Mouse (Mus musculus) forebrain, embryonic 14.5 days (tissue): ENCODE measurements around the gene Cnr2. TPM values are rescaled to one million over a fixed set of nuclear protein-coding genes. Genes with fewer than 3 reads are reported as not detected.

Source experiments
- ATAC-seq: fragments of 200-750 bp; cut with Nextera tagmentation; 2 replicates; pipeline ENCODE4 v1.8.0; 2017; ENCODE audit warnings: mild to moderate bottlenecking, moderate library complexity
- DNase-seq: peaks from one replicate; pipeline ENCODE4 v3.0.0-alpha.2; 2015; ENCODE audit warnings: low spot score
- H3K27ac ChIP-seq: fragments of 300-500 bp; sonication (generic); 2 replicates; pipeline ENCODE4 v1.5.1; 2014; ENCODE audit warnings: low read depth, mild to moderate bottlenecking, control low read depth, low read length, moderate library complexity
- H3K27me3 ChIP-seq: fragments of 300-500 bp; sonication (generic); replicated peaks from 2 replicates; pipeline ENCODE4 v1.6.1; 2014; ENCODE audit warnings: low read length, control low read depth, mixed read lengths; ENCODE audit not compliant: control insufficient read depth, insufficient read depth
- H3K36me3 ChIP-seq: fragments of 300-500 bp; sonication (generic); 2 replicates; pipeline ENCODE4 v1.6.1; 2014; ENCODE audit warnings: low read length, control low read depth; ENCODE audit not compliant: control insufficient read depth, insufficient read depth
- H3K4me1 ChIP-seq: fragments of 300-500 bp; sonication (generic); 2 replicates; pipeline ENCODE4 v1.6.1; 2014; ENCODE audit warnings: antibody characterized with exemption, low read length, control low read depth; ENCODE audit not compliant: control insufficient read depth, insufficient read depth
- H3K4me2 ChIP-seq: fragments of 300-500 bp; sonication (generic); 2 replicates; pipeline ENCODE4 v1.6.1; 2014; ENCODE audit warnings: mild to moderate bottlenecking, control low read depth, low read length
- H3K4me3 ChIP-seq: fragments of 300-500 bp; sonication (generic); 2 replicates; pipeline ENCODE4 v1.5.1; 2014; ENCODE audit warnings: low read depth, low read length, control low read depth
- H3K9ac ChIP-seq: fragments of 300-500 bp; sonication (generic); 2 replicates; pipeline ENCODE4 v1.6.1; 2014; ENCODE audit warnings: mild to moderate bottlenecking, low read length, control low read depth, moderate library complexity
- H3K9me3 ChIP-seq: fragments of 300-500 bp; sonication (generic); replicated peaks from 2 replicates; pipeline ENCODE4 v1.6.1; 2016; ENCODE audit warnings: low read length, control low read depth, mixed read lengths; ENCODE audit not compliant: control insufficient read depth
- WGBS: fragments of 180-500 bp; shearing (Covaris S2); extraction: QIAGEN DNeasy Blood & Tissue Kit; methylation state at CpG from one replicate; pipeline ENCODE4 v1.1.7; 2014; 5-methylcytosine and 5-hydroxymethylcytosine counted together
- polyA plus RNA-seq: library from polyadenylated mRNA; unstranded; fragments of >200 nt; fragmentation: Nextera tagmentation; extraction: Ambion mirVana; gene quantifications from 2 replicates; pipeline ENCODE4 v1.2.1, GENCODE M21; 2014

The Cnr2 gene
- polyA plus RNA-seq, 1 experiment from 2014 or later = 0.10 TPM

GRCm38 (mm10) chr4:135922190-135922589, 27.0 kb downstream of the Cnr2 start:
- no peak overlapping the region for H3K27ac ChIP-seq
- peak overlapping the region; percentile 79; the same call in 1 of the 2 replicates for H3K9ac ChIP-seq

GRCm38 (mm10) chr4:135924418-135924817, 29.2 kb downstream of the Cnr2 start:
- peaks cover 6% of the 10 kb centered on the region for H3K4me1 ChIP-seq
- no peak overlapping the region for H3K9ac ChIP-seq
- no peak overlapping the region for H3K4me2 ChIP-seq
- H3K36me3 ChIP-seq = peaks cover 11% of the 10 kb centered on the region; the same call in 1 of the 2 replicates
- H3K27ac ChIP-seq = no peak overlapping the region
- no peaks in the 10 kb centered on the region for H3K9me3 ChIP-seq
- no peak for DNase-seq
- no peaks in the 10 kb centered on the region for H3K27me3 ChIP-seq
- ATAC-seq = no peak
- 94% methylated on average over 2 of the region's 2 CpGs for WGBS
- H3K4me3 ChIP-seq = no peak overlapping the region

More at GRCm38 (mm10) chr4:135922190-135922589, 27.0 kb downstream of the Cnr2 start:
- Histone ChIP-seq H3K27me3 (no peaks in the 10 kb centered on the region), H3K9me3 (no peaks in the 10 kb centered on the region), H3K4me1 (peaks cover 6% of the 10 kb centered on the region), H3K4me2 (peak overlapping the region; percentile 92), H3K4me3 (no peak overlapping the region), H3K36me3 (peaks cover 11% of the 10 kb centered on the region; the same call in 1 of the 2 replicates)
- WGBS = 81% methylated on average over 1 of the region's 1 CpGs
- DNase-seq (no peak), ATAC-seq (no peak)

DNA sequence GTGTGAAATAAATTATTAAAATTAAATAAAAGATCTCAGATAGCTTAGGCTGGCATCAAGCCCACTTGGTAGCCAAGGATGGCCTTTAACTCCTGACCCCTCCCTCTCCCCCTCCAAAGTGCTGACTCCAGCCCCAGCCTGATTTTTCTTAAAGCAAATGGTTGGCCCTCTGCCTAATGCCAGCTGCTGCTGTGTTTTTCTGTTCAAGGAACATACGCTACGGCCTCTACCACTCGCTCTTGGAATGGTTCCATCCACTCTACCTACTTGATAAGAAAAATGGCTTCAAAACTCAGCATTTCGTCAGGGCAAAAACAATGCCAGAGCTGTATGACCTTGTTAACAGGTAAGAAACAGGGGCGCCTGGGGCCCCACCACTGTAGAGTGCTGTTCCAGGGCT, 30.1 kb downstream of the Cnr2 start:
- Histone ChIP-seq H3K36me3 (peaks cover 13% of the 10 kb centered on the region; the same call in 1 of the 2 replicates), H3K4me3 (no peak overlapping the region), H3K9me3 (no peaks in the 10 kb centered on the region), H3K9ac (no peak overlapping the region), H3K27me3 (no peaks in the 10 kb centered on the region), H3K27ac (no peak overlapping the region), H3K4me1 (peaks cover 6% of the 10 kb centered on the region), H3K4me2 (no peak overlapping the region)
- WGBS = 74% methylated on average over 5 of the region's 5 CpGs
- ATAC-seq (no peak), DNase-seq (peak; percentile 39)

GRCm38 (mm10) chr4:135926195-135926808, 31.1 kb downstream of the Cnr2 start:
- Histone ChIP-seq H3K27ac (no peak overlapping the region), H3K9ac (no peak overlapping the region), H3K4me1 (peaks cover 6% of the 10 kb centered on the region), H3K4me2 (no peak overlapping the region), H3K27me3 (no peaks in the 10 kb centered on the region), H3K4me3 (no peak overlapping the region), H3K36me3 (peaks cover 17% of the 10 kb centered on the region; the same call in 1 of the 2 replicates), H3K9me3 (no peaks in the 10 kb centered on the region)
- DNase-seq = no peak
- 89% methylated on average over 10 of the region's 10 CpGs for WGBS
- ATAC-seq = no peak

GRCm38 (mm10) chr4:135926861-135927260, 31.7 kb downstream of the Cnr2 start:
- Histone ChIP-seq H3K36me3 (peaks cover 20% of the 10 kb centered on the region; the same call in 1 of the 2 replicates), H3K4me1 (peaks cover 2% of the 10 kb centered on the region), H3K9ac (no peak overlapping the region), H3K27me3 (no peaks in the 10 kb centered on the region), H3K9me3 (no peaks in the 10 kb centered on the region), H3K4me2 (no peak overlapping the region), H3K4me3 (no peak overlapping the region), H3K27ac (no peak overlapping the region)
- WGBS = 97% methylated on average over 3 of the region's 3 CpGs
- DNase-seq = no peak
- ATAC-seq = no peak

GRCm38 (mm10) chr4:135928376-135928775, 33.2 kb downstream of the Cnr2 start:
- Histone ChIP-seq H3K9me3 (no peaks in the 10 kb centered on the region), H3K4me1 (no peaks in the 10 kb centered on the region), H3K27me3 (no peaks in the 10 kb centered on the region), H3K4me3 (no peak overlapping the region), H3K4me2 (no peak overlapping the region), H3K27ac (no peak overlapping the region), H3K36me3 (peaks cover 27% of the 10 kb centered on the region), H3K9ac (no peak overlapping the region)
- ATAC-seq (no peak), DNase-seq (no peak)
- 82% methylated on average over 9 of the region's 9 CpGs for WGBS

DNA sequence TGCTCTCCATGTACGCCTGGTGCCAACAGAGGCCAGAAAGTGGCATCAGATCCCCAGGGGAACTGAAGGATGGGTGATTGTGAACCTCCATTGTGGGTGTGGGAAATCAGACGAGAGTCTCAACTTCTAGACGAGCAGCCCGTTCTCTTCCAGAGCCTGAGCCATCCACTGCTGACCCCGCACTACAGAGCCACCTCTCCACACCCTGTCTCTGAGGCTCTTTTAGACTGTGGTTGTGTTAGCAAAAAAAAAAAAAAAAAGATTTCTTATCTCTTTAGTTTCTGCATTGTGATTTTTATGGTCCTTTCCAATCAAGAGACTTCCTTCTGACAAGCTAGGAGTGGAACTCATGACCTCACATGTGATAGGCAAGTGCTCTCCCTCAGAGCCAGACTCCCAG, 34.2 kb downstream of the Cnr2 start:
- ATAC-seq (no peak), DNase-seq (no peak)
- H3K9me3 ChIP-seq = no peaks in the 10 kb centered on the region
- WGBS = 94% methylated on average over 5 of the region's 5 CpGs
- H3K4me2 ChIP-seq = no peak overlapping the region
- H3K9ac ChIP-seq = no peak overlapping the region
- H3K4me3 ChIP-seq = no peak overlapping the region
- peaks cover 33% of the 10 kb centered on the region for H3K36me3 ChIP-seq
- H3K27ac ChIP-seq = no peak overlapping the region
- no peaks in the 10 kb centered on the region for H3K4me1 ChIP-seq
- no peaks in the 10 kb centered on the region for H3K27me3 ChIP-seq

- no peak for DNase-seq
- Histone ChIP-seq H3K4me2 (no peak overlapping the region), H3K4me1 (no peaks in the 10 kb centered on the region), H3K27me3 (no peaks in the 10 kb centered on the region), H3K4me3 (no peak overlapping the region), H3K9ac (no peak overlapping the region), H3K27ac (no peak overlapping the region), H3K9me3 (no peaks in the 10 kb centered on the region), H3K36me3 (peaks cover 35% of the 10 kb centered on the region)
- 92% methylated on average over 9 of the region's 9 CpGs for WGBS
- ATAC-seq = no peak
Observed at GRCm38 (mm10) chr4:135929828-135930227, 34.6 kb downstream of the Cnr2 start.

DNA sequence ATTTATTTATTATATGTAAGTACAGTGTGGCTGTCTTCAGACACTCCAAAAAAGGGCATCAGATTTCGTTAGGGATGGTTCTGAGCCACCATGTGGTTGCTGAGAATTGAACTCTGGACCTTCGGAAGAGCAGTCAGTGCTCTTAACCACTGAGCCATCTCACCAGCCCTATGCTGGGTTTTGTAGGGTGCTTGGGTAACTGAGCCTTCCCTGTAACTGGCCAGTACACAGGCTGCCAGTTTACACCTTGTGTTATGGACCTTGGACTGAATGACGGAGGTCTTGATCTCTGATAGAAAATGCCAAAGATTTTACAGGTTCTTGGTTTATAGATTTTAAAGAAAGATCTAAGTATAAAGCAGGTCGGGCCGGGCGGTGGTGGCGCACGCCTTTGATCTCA, 35.0 kb downstream of the Cnr2 start:
- Histone ChIP-seq H3K4me2 (no peak overlapping the region), H3K9me3 (no peaks in the 10 kb centered on the region), H3K9ac (no peak overlapping the region), H3K36me3 (peaks cover 35% of the 10 kb centered on the region), H3K27me3 (no peaks in the 10 kb centered on the region), H3K4me1 (no peaks in the 10 kb centered on the region), H3K4me3 (no peak overlapping the region), H3K27ac (no peak overlapping the region)
- ATAC-seq (no peak), DNase-seq (no peak)
- WGBS = 95% methylated on average over 8 of the region's 8 CpGs
